Mouse (Mus musculus): ENCODE results near the gene Tanc1. TPM values are rescaled to one million over a fixed set of nuclear protein-coding genes. Genes with fewer than 3 reads are reported as not detected.

Tanc1 gene
- polyA plus RNA-seq, 1 experiment from 2014 or later, result 22.9 TPM

DNA sequence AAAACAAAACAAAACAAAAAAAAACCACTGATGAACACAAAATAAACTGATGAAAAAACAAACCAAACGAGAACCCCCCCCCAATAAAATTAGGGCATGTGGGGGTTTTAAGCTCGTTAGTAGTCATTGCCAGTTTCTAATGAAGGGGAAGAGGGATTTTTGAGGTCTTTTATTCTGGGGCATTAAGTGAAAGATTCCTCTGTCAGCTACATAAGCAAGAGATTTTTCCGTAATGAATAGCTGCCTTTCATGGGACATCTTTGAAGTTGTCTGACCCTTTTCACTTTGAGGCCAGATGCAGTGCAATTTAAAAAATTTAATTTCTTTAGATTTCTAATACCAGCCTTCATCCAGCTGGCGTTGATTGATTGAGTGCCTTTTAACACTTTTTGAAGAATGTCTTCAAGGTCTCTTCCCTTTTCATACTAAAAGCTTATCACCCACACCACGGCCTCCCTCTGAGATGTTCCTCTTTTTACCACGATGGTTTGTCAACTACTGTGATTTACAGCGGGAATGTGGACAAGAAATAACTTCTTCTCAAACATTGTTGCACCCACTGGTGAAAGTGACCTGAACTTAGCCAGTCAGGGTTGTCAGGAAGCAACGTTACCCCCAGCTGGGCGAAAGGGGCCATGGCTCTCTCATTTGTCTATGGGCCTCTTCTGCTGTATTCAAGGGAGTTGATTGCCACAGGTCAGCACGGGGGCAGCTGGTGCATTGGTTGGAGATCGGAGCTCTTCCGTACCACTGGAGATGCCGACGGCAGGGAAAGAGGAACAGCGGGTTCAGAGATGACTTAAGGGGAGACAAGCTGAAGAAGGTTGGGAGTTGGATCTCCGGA, 76.6 kb downstream of the Tanc1 start:
- Histone ChIP-seq H3K4me1 (replicated peaks) (peaks cover 27% of the 10 kb centered on the region), H3K27ac (no peak overlapping the region), H3K4me2 (no peak overlapping the region), H3K36me3 (no peaks in the 10 kb centered on the region), H3K4me3 (no peak overlapping the region), H3K27me3 (no peaks in the 10 kb centered on the region), H3K9me3 (replicated peaks) (no peaks in the 10 kb centered on the region), H3K9ac (no peak overlapping the region)
- WGBS, result 63% methylated on average over 16 of the region's 16 CpGs
- no peak for ATAC-seq (replicated peaks; ENCODE audit: insufficient number of reproducible peaks, insufficient read depth, low FRiP score, low read depth)

DNA sequence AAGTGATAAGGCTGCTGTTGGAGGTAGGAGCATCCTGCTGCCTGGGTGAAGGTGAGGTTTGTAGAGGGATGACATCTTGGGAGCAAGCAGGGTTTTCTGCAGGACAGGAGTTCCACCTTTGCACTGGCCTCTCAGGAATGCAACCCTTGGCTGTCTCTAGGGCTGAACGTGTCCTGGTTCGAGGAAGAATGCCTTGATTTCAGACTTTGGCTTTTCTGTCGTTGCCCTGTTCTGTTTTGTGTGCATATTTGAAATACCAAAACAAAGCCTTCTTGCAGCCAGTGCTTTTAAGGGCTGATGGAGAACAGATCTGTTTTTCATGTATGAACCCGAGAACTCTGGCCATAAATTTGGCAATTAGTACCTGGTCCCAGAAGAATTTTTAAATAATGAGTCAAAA, 79.3 kb downstream of the Tanc1 start:
- no peak overlapping the region for H3K9ac ChIP-seq
- no peaks in the 10 kb centered on the region for H3K36me3 ChIP-seq
- H3K4me1 ChIP-seq (replicated peaks), result peaks cover 24% of the 10 kb centered on the region
- no peak overlapping the region for H3K27ac ChIP-seq
- no peak overlapping the region for H3K4me3 ChIP-seq
- ATAC-seq (replicated peaks; ENCODE audit: insufficient number of reproducible peaks, insufficient read depth, low FRiP score, low read depth), result no peak
- no peak overlapping the region for H3K4me2 ChIP-seq
- WGBS, result 20% methylated on average over 4 of the region's 4 CpGs
- H3K9me3 ChIP-seq (replicated peaks), result no peaks in the 10 kb centered on the region
- no peaks in the 10 kb centered on the region for H3K27me3 ChIP-seq

DNA sequence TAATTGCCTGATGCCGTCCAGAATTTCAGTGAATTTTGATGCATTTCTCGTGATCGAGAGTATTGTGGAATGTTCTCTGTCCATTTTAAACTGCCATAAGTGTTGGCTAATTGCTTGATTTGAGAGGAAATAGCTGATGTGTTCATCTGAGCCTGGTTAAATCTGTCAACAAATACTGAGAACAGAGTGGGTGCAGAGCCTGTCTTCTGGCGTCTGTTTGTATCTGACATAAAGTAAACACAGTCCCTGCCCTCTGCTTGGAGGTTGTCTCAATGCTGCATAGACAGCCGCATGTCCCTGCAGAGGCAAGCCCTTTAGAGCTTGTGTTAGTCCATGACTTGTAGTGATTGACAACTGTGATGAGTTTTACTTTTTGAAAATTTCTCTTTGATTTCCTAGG, 81.6 kb downstream of the Tanc1 start:
- H3K9me3 ChIP-seq (replicated peaks), result no peaks in the 10 kb centered on the region
- no peak overlapping the region for H3K9ac ChIP-seq
- no peak overlapping the region for H3K27ac ChIP-seq
- no peak overlapping the region for H3K4me2 ChIP-seq
- WGBS, result 46% methylated on average over 5 of the region's 5 CpGs
- H3K4me1 ChIP-seq (replicated peaks), result peaks cover 40% of the 10 kb centered on the region
- no peaks in the 10 kb centered on the region for H3K27me3 ChIP-seq
- no peak overlapping the region for H3K4me3 ChIP-seq
- ATAC-seq (replicated peaks; ENCODE audit: insufficient number of reproducible peaks, insufficient read depth, low FRiP score, low read depth), result no peak
- H3K36me3 ChIP-seq, result no peaks in the 10 kb centered on the region

DNA sequence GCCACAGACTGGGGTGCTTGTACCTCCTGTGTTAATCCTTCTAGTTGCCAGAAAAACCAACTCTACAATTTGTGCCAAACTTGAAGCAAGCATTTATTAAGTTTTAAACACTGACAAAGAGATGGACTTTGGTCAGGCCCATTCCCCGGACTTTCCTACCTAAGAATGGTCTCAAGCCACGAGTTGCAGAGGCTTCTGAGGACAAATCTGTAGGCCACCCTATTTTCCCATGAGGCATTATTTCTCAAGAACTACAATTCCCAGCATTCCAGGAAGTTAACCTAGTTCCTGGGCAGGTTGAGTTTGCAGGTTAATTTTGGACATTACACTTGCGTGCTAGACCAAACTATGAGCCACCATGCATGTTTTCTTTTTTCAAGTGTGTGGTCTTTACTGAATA, 85.3 kb downstream of the Tanc1 start:
- peak overlapping the region; percentile 56 for H3K27ac ChIP-seq
- ATAC-seq (replicated peaks; ENCODE audit: insufficient number of reproducible peaks, insufficient read depth, low FRiP score, low read depth), result no peak
- WGBS, result 81% methylated on average over 3 of the region's 3 CpGs

DNA sequence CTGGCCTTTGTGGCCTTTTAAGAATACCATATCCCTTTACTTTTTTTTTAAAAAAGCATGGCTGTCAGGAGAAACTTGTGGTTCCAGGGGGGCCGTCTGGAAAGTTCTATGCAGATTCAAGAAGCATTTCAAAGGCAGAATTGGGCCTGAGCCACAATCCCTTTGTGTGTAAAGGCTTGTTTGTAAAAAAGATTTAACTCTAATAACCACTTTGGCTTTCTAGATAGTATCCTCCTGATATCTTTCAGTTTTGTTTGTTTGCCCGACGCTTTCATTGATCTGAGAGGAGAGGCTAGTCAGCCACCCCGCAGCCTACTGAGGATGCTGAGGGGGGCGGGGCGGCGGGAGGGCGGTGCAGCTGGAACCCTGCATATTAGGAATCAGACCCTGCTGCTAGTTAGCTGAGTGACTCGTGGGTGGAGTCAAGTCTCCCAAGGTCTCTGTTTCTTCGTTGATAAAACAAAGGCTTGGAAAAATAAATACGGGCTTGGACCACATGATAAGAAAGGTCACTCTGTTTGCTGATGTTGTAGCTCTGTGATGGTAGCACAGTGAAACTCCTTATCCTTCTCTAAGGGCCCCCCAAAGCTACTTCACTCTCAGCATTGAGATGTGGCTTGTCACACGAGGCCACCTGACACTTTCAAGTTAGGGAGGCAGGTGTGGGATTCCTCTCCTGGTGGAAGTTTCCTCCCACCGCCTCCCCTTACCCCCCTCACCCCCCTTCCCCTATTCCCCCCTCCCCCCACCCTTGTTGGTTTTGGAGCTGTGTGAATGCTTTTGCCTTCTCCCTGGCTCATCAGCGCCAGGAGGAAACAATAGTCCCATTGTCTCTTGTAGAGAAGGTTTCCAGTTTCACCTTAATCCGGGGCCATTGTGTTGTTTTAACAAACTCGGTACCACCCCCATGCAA, 86.1 kb downstream of the Tanc1 start:
- Histone ChIP-seq H3K4me2 (peak overlapping the region; percentile 46), H3K4me3 (0 out of 2 replicates have a peak overlapping the region, but pooled peaks have one; percentile 1), H3K9me3 (replicated peaks) (no peaks in the 10 kb centered on the region), H3K9ac (no peak overlapping the region), H3K27ac (peak overlapping the region; percentile 61), H3K36me3 (0 out of 2 replicates have a peak, but pooled peaks cover 5% of the 10 kb centered on the region), H3K4me1 (replicated peaks) (peaks cover 29% of the 10 kb centered on the region), H3K27me3 (no peaks in the 10 kb centered on the region)
- peak; percentile 85 for ATAC-seq (replicated peaks; ENCODE audit: insufficient number of reproducible peaks, insufficient read depth, low FRiP score, low read depth)
- 6% methylated on average over 16 of the region's 16 CpGs for WGBS

More for the DNA sequence above, 85.3 kb downstream of the Tanc1 start:
- Histone ChIP-seq H3K36me3 (0 out of 2 replicates have a peak, but pooled peaks cover 5% of the 10 kb centered on the region), H3K4me1 (replicated peaks) (peaks cover 35% of the 10 kb centered on the region), H3K4me2 (no peak overlapping the region), H3K27me3 (no peaks in the 10 kb centered on the region), H3K9me3 (replicated peaks) (no peaks in the 10 kb centered on the region), H3K9ac (no peak overlapping the region), H3K4me3 (no peak overlapping the region)

DNA sequence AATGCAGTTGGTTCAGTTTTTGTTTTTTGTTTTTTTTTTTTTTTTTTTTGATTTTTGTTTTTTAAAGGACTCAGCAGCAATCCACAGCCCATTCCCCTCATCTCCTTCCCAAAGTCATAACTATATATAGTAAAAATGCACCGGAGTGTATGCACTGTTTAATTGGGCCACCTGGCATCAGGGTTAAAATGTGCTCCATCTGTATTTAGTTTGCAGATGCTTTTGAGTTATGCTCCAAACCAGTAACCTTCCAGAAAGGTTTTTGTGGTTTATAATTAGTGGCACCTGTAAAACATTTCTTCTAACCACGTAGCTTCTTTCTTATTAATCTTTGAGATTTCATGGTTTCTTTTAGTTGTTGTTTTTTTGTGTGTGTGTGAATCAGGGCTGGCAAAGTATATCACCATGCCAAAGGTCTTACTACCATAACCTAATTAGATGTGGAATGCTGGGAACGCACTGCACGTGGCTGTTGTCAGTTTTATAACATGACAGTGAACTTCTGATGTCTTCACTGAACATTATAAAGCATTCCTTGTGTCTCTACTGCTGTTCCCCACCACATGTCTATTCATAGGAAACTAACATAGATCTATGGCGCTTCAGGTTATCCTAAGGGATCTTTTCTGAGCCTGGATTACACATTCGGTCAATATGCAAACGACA, 86.9 kb downstream of the Tanc1 start:
- Histone ChIP-seq H3K4me1 (replicated peaks) (peaks cover 25% of the 10 kb centered on the region), H3K27ac (peak overlapping the region; percentile 20), H3K27me3 (no peaks in the 10 kb centered on the region), H3K36me3 (0 out of 2 replicates have a peak, but pooled peaks cover 5% of the 10 kb centered on the region), H3K9me3 (replicated peaks) (no peaks in the 10 kb centered on the region), H3K4me2 (0 out of 2 replicates have a peak overlapping the region, but pooled peaks have one; percentile 46), H3K9ac (no peak overlapping the region), H3K4me3 (no peak overlapping the region)
- no peak for ATAC-seq (replicated peaks; ENCODE audit: insufficient number of reproducible peaks, insufficient read depth, low FRiP score, low read depth)
- WGBS, result 56% methylated on average over 7 of the region's 7 CpGs

DNA sequence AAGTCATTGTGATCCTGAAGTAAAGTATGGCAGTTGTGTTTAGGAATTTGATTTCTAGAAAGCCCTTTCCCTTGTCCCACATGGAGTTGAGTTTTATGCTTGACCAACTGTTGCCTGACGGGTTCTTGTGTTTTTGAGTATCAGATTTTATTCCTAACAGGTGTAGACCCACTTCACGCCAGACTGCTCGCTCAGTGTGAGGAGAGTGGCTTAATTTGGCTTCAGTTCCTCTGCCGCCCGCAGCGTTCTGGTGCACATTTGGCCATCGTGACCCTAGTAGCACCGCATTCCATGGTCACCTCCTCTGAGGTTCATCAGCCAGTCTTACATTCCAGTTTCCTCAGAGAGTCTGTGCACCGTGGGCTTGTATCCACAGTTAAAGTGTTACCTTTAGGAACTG, 88.1 kb downstream of the Tanc1 start:
- H3K9me3 ChIP-seq (replicated peaks), result no peaks in the 10 kb centered on the region
- H3K4me2 ChIP-seq, result no peak overlapping the region
- no peak overlapping the region for H3K4me3 ChIP-seq
- WGBS, result 69% methylated on average over 9 of the region's 9 CpGs
- no peak overlapping the region for H3K27ac ChIP-seq
- no peak overlapping the region for H3K9ac ChIP-seq
- no peak for ATAC-seq (replicated peaks; ENCODE audit: insufficient number of reproducible peaks, insufficient read depth, low FRiP score, low read depth)
- H3K4me1 ChIP-seq (replicated peaks), result peaks cover 25% of the 10 kb centered on the region
- no peaks in the 10 kb centered on the region for H3K27me3 ChIP-seq
- H3K36me3 ChIP-seq, result 0 out of 2 replicates have a peak, but pooled peaks cover 5% of the 10 kb centered on the region

DNA sequence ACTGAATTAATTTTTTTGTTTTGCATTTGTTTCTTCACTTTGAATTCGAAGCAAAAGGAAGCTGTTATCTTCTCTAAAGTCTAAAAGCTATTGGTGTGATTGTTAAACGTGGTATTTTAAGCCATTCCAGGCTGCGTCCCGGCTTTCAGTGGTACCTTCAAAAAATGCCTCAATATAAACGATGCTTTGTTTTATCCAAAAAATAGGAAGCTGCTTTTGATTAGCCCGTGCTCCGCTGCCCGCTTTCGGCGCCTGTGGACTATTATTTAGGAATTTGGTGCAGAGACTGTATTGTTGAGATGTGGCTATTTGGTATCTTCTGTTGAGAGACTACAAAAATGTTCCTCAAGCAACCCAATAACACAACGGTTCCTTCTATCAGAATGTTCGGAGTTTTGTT, 93.4 kb downstream of the Tanc1 start:
- Histone ChIP-seq H3K9me3 (replicated peaks) (no peaks in the 10 kb centered on the region), H3K9ac (no peak overlapping the region), H3K4me2 (no peak overlapping the region), H3K4me1 (replicated peaks) (peaks cover 15% of the 10 kb centered on the region), H3K27me3 (no peaks in the 10 kb centered on the region), H3K36me3 (no peaks in the 10 kb centered on the region), H3K4me3 (no peak overlapping the region), H3K27ac (no peak overlapping the region)
- WGBS, result 87% methylated on average over 12 of the region's 12 CpGs
- ATAC-seq (replicated peaks; ENCODE audit: insufficient number of reproducible peaks, insufficient read depth, low FRiP score, low read depth), result no peak

DNA sequence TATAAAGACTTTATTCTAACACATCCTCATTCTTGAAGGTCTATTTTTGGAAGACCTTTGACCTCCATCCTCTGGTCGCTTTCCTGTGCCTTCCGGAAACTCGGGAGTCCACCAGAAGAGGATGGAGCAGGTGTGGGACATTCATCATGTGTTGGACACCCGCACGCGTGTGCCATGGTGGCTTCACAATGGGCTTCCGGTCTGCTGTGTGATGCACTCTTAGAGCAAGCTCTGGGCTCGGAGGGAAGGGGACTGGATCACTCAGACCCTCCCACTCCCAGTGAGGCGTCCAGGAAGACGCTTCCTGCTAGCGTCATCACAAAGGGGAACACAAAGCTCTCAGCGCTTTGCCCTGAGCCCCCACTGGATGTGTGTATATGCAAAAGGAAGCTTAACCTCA, 95.0 kb downstream of the Tanc1 start:
- Histone ChIP-seq H3K9ac (no peak overlapping the region), H3K36me3 (no peaks in the 10 kb centered on the region), H3K9me3 (replicated peaks) (no peaks in the 10 kb centered on the region), H3K27ac (no peak overlapping the region), H3K27me3 (no peaks in the 10 kb centered on the region), H3K4me1 (replicated peaks) (peaks cover 15% of the 10 kb centered on the region), H3K4me3 (no peak overlapping the region), H3K4me2 (no peak overlapping the region)
- WGBS, result 71% methylated on average over 12 of the region's 12 CpGs
- no peak for ATAC-seq (replicated peaks; ENCODE audit: insufficient number of reproducible peaks, insufficient read depth, low FRiP score, low read depth)

DNA sequence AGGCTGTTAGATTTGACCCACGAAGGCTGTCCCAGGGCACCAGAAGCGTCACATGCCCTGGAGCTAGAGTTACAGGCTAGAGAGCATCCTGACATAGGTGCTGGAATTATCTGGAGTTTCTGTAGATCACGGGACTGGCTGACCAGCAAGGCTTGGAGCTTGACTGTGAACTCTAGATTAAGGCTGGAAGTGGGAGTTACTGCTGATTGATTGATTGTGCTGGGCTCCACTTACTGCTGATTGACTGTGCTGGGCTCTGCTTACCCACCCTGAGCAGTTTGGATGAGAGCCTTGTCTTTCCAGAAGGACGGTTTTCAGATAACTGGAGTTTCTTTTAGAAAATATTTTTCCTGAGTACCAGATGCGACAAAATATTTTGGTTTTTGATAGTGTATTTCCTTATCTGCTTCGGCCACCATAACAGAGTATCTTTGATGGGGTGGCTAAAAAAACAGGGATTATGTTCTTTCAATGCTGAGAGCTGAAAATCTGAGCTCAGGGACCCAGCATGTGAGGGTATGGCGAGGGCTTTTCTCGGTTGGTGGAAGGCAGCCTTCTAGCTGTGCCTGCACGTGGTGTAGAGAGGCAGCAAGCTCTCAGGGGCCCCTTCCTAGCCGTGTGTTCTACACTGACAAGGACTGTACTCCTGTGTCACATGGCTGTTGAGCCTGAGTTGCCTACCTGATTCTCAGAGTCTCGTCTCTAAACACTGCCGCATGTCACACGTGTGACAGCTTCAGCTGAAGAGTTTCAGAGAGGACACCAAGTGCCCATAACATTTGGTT, 96.3 kb downstream of the Tanc1 start:
- 26% methylated on average over 13 of the region's 13 CpGs for WGBS
- Histone ChIP-seq H3K27ac (peak overlapping the region; percentile 61), H3K4me1 (replicated peaks) (peaks cover 22% of the 10 kb centered on the region), H3K9ac (no peak overlapping the region), H3K4me3 (no peak overlapping the region), H3K4me2 (0 out of 2 replicates have a peak overlapping the region, but pooled peaks have one; percentile 9), H3K36me3 (no peaks in the 10 kb centered on the region), H3K27me3 (no peaks in the 10 kb centered on the region), H3K9me3 (replicated peaks) (no peaks in the 10 kb centered on the region)
- peak; percentile 58 for ATAC-seq (replicated peaks; ENCODE audit: insufficient number of reproducible peaks, insufficient read depth, low FRiP score, low read depth)

All from heart, embryonic 15.5 days (tissue).